Mouse (Mus musculus) ES-E14 (cell line): ENCODE results near the gene Msl1.

Source experiments
- HCFC1 ChIP-seq: IDR thresholded peaks from 2 replicates; pipeline ENCODE4 v1.6.1; 2012; ENCODE audit warnings: low read length, inconsistent platforms, borderline replicate concordance; ENCODE audit not compliant: insufficient read depth
- MAFK ChIP-seq: IDR thresholded peaks from 2 replicates; pipeline ENCODE4 v1.6.1; 2014; ENCODE audit warnings: mild to moderate bottlenecking, low read depth, low read length, inconsistent platforms; ENCODE audit not compliant: insufficient read depth
- ZC3H11A ChIP-seq: IDR thresholded peaks from 2 replicates; pipeline ENCODE4 v1.6.1; 2012; ENCODE audit warnings: low read depth, mild to moderate bottlenecking, inconsistent platforms, low read length, borderline replicate concordance
- ZNF384 ChIP-seq: IDR thresholded peaks from 2 replicates; pipeline ENCODE4 v1.6.1; 2012; ENCODE audit warnings: low read depth, low read length, inconsistent platforms

- no peak for TF ChIP-seq ZNF384
- no peak for TF ChIP-seq ZC3H11A
- TF ChIP-seq HCFC1: no peak
- TF ChIP-seq MAFK: no peak
Measured at GRCm38 (mm10) chr11:98854659-98855058, 59.3 kb downstream of the Msl1 start.
